Mouse (Mus musculus): ENCODE data around the gene Ncs1. TPM values are rescaled to one million over a fixed set of nuclear protein-coding genes. Genes with fewer than 3 reads are reported as not detected.

Gene Ncs1
- total and polyA plus RNA-seq, 3 experiments, result 5.9 to 14.1 (median 11.8) TPM

DNA sequence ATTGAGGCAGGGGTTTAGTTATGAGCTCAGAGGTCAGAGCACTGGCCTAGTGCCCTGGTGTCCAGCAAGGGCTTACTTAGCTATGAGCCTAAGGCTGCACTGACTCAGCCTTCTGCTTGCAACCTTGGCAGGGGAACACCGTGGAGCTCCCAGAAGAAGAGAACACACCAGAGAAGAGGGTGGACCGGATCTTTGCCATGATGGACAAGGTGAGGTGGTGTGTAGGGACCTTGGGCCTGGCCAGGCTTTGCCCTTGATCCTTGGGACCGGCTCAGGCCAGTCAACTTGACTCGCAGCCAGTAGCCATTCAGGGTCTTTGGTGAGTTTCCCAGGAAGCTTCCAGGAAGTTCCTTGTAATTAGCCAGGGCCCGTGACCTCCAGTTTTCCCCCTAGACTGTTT, 38.9 kb downstream of the Ncs1 start:
- intact Hi-C loops (cut with DNase I), result no loop called here
- no peaks in the 10 kb centered on the region for H3K27me3 ChIP-seq (ENCODE audit: control insufficient read depth, insufficient read depth, low read length)
- H3K79me2 ChIP-seq (replicated peaks; ENCODE audit: control insufficient read depth, insufficient read depth, low read length), result no peaks in the 10 kb centered on the region
- no peak for TF ChIP-seq CTCF (IDR thresholded peaks at IDR 0.05)
- no peak for TF ChIP-seq POLR2A (IDR thresholded peaks at IDR 0.05; ENCODE audit: insufficient read depth, low read depth, low read length)
- TF ChIP-seq EP300 (IDR thresholded peaks at IDR 0.05; ENCODE audit: insufficient read depth, low read depth, low read length), result no peak
- H3K36me3 ChIP-seq (ENCODE audit: control insufficient read depth, insufficient read depth, low read length), result no peaks in the 10 kb centered on the region
- H3K27ac ChIP-seq, result no peak overlapping the region
- H3K9ac ChIP-seq (ENCODE audit: low read depth, low read length), result no peak overlapping the region
- WGBS, result 83% methylated on average over 5 of the region's 5 CpGs
- no peaks in the 10 kb centered on the region for H3K4me1 ChIP-seq (ENCODE audit: control insufficient read depth, insufficient read depth, low read length)
- DNase-seq, result no peak
- H3K4me3 ChIP-seq, result no peak overlapping the region

DNA sequence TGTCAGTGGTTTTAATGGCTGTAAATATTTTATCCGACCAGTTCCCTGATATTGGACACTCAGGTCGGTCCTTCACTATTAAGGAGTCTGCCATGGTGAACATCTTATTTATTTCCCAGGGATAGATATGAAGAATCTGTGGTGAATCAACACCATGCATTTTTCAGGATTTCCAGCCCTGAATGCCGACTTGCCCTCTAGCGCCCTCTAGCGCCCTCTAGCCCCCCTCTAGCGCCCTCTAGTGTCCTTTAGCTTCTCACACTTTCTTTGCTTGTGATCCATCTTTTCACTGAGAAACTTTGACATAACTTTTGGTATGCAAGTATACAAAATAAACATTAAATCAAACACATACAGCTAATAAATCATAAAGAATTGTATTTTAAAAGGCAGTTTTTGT, 45.8 kb downstream of the Ncs1 start:
- Histone ChIP-seq H3K27ac (no peak overlapping the region), H3K27me3 (ENCODE audit: control insufficient read depth, insufficient read depth, low read length) (no peaks in the 10 kb centered on the region), H3K36me3 (ENCODE audit: control insufficient read depth, insufficient read depth, low read length) (no peaks in the 10 kb centered on the region), H3K9ac (ENCODE audit: low read depth, low read length) (no peak overlapping the region), H3K4me1 (ENCODE audit: control insufficient read depth, insufficient read depth, low read length) (no peaks in the 10 kb centered on the region), H3K79me2 (replicated peaks; ENCODE audit: control insufficient read depth, insufficient read depth, low read length) (no peaks in the 10 kb centered on the region), H3K4me3 (no peak overlapping the region)
- peak; percentile 40 to 78 for DNase-seq
- no peak for TF ChIP-seq CTCF (IDR thresholded peaks at IDR 0.05)
- TF ChIP-seq EP300 (IDR thresholded peaks at IDR 0.05; ENCODE audit: insufficient read depth, low read depth, low read length), result peak; percentile 46; the same call in 1 of the 2 replicates
- TF ChIP-seq POLR2A (IDR thresholded peaks at IDR 0.05; ENCODE audit: insufficient read depth, low read depth, low read length), result no peak
- 9% methylated on average over 6 of the region's 6 CpGs for WGBS
- intact Hi-C loops (cut with DNase I), result loop anchor here (1.0 to 5.0 kb wide), 3 partner anchors 44 to 267 kb away; partner anchors contain the start of gene Ncs1

DNA sequence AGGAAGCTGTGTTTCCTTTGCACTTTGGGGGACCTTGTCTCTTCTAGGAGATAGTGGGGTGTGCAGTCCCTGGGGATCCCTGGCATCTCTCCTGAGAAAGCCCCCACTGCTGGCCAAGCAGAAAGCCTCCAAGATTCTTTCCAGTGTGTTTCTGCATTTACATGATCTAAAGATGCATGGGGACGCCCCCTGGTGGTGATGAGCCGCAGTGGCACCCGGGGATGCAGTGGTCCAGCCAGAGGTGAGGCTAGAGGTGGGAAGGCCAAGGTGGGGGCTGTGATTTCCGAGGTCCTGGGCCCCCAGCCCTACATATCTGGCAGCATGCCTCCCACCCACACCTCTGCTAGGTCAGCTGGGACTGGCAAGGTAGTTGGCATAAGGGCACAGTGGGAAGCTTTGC, 49.4 kb downstream of the Ncs1 start:
- DNase-seq, result peak; percentile 61 to 82
- Histone ChIP-seq H3K27me3 (ENCODE audit: control insufficient read depth, insufficient read depth, low read length) (no peaks in the 10 kb centered on the region), H3K4me3 (no peak overlapping the region), H3K79me2 (replicated peaks; ENCODE audit: control insufficient read depth, insufficient read depth, low read length) (no peaks in the 10 kb centered on the region), H3K9ac (ENCODE audit: low read depth, low read length) (no peak overlapping the region), H3K27ac (no peak overlapping the region), H3K4me1 (ENCODE audit: control insufficient read depth, insufficient read depth, low read length) (no peaks in the 10 kb centered on the region; the same call in 1 of the 2 replicates), H3K36me3 (ENCODE audit: control insufficient read depth, insufficient read depth, low read length) (no peaks in the 10 kb centered on the region)
- peak; percentile 98 for TF ChIP-seq CTCF (IDR thresholded peaks at IDR 0.05)
- TF ChIP-seq EP300 (IDR thresholded peaks at IDR 0.05; ENCODE audit: insufficient read depth, low read depth, low read length), result no peak
- 2% methylated on average over 4 of the region's 4 CpGs for WGBS
- intact Hi-C loops (cut with DNase I), result loop anchor here (5.0 kb wide), 1 partner anchor 48 kb away; the partner anchor contains the start of gene Ncs1

DNA sequence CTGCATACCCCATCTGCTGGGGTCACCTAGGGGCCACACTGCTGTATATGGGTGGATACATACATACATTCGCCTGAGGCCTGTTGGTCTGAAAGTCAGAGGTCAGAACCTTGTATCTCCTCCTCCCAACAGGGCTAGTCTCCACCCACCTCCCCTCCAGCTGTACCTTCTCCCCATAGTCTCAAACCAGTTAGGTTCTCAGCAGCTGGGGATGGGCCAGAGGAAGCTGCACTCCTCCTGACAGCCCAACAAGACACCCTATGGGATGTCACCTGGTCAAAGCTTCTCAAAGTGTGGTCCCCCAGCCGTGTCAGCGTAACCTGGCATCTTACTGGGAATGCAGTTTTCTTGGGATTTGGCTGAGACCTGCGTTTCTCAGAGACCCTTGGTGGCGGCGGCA, 50.8 kb downstream of the Ncs1 start:
- WGBS, result 88% methylated on average over 6 of the region's 6 CpGs
- Histone ChIP-seq H3K9ac (ENCODE audit: low read depth, low read length) (no peak overlapping the region), H3K4me3 (no peak overlapping the region), H3K27ac (no peak overlapping the region), H3K27me3 (ENCODE audit: control insufficient read depth, insufficient read depth, low read length) (no peaks in the 10 kb centered on the region), H3K4me1 (ENCODE audit: control insufficient read depth, insufficient read depth, low read length) (no peaks in the 10 kb centered on the region; the same call in 1 of the 2 replicates), H3K79me2 (replicated peaks; ENCODE audit: control insufficient read depth, insufficient read depth, low read length) (no peaks in the 10 kb centered on the region), H3K36me3 (ENCODE audit: control insufficient read depth, insufficient read depth, low read length) (no peaks in the 10 kb centered on the region)
- TF ChIP-seq POLR2A (IDR thresholded peaks at IDR 0.05; ENCODE audit: insufficient read depth, low read depth, low read length) (no peak), CTCF (IDR thresholded peaks at IDR 0.05) (no peak), EP300 (IDR thresholded peaks at IDR 0.05; ENCODE audit: insufficient read depth, low read depth, low read length) (no peak)
- no peak for DNase-seq
- intact Hi-C loops (cut with DNase I), result no loop called here

DNA sequence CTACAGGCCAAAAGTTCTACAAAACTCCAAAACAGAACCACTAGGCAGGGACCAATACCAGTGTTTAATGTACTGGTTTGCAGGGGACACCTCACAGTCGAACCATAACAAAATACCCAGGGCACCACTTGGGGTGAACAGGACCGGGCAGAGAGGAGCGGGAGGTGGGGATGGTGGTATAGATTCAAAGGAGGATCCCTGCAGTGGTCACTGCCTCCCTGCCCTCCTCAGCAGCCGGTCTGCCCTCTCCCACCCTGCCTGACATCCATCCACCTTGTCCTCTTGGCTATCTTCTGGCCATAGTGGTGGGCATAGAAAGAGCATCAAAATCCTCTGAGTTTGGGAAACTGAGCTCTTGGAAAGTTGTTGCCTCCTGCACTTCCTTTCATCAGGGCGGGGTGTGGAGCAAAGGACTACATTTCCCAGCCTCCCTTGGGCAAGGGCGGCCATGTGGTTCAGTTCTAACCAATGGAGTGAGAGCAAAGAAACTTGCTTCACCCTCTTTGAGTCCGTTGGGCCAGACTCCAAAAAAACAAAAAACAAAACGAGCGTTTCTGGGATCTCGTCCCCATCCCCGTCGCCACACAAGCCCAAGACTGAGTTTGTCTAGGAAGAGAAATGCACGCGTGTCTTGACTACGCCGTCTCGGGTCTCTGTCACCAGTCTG, 52.1 kb downstream of the Ncs1 start:
- WGBS, result 6% methylated on average over 17 of the region's 17 CpGs

DNA sequence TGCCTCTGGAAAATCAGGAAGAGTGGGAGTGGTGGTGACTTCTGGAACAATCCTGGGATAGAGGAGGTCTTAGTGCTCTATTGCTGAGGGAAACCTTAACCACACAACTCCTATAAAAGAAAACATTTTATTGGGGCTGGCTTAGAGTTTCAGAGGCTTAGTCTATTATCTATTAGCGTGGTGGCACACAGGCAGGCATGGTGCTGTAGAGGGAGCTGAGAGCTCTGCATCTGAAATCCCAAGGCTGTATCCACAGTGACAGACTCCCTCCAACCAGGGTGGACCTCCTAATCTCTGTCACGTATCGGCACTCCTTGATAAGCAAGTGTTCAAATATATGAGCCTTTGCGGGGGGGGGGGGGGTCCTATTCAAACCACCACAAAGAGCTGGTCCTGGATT, 53.2 kb downstream of the Ncs1 start:
- Histone ChIP-seq H3K4me3 (no peak overlapping the region), H3K27me3 (ENCODE audit: control insufficient read depth, insufficient read depth, low read length) (no peaks in the 10 kb centered on the region), H3K9ac (ENCODE audit: low read depth, low read length) (no peak overlapping the region), H3K4me1 (ENCODE audit: control insufficient read depth, insufficient read depth, low read length) (no peaks in the 10 kb centered on the region; the same call in 1 of the 2 replicates), H3K79me2 (replicated peaks; ENCODE audit: control insufficient read depth, insufficient read depth, low read length) (no peaks in the 10 kb centered on the region), H3K36me3 (ENCODE audit: control insufficient read depth, insufficient read depth, low read length) (no peaks in the 10 kb centered on the region), H3K27ac (no peak overlapping the region)
- intact Hi-C loops (cut with DNase I), result no loop called here
- TF ChIP-seq EP300 (IDR thresholded peaks at IDR 0.05; ENCODE audit: insufficient read depth, low read depth, low read length), result no peak
- TF ChIP-seq POLR2A (IDR thresholded peaks at IDR 0.05; ENCODE audit: insufficient read depth, low read depth, low read length), result no peak
- TF ChIP-seq CTCF (IDR thresholded peaks at IDR 0.05), result no peak
- 32% methylated on average over 4 of the region's 4 CpGs for WGBS
- no peak for DNase-seq

More for the DNA sequence above, 52.1 kb downstream of the Ncs1 start:
- TF ChIP-seq EP300 (IDR thresholded peaks at IDR 0.05; ENCODE audit: insufficient read depth, low read depth, low read length) (0 out of 2 replicates have a peak, but pooled peaks have one; percentile 27), CTCF (IDR thresholded peaks at IDR 0.05) (no peak), POLR2A (IDR thresholded peaks at IDR 0.05; ENCODE audit: insufficient read depth, low read depth, low read length) (peak; percentile 72)
- intact Hi-C loops (cut with DNase I), result no loop called here
- H3K4me3 ChIP-seq, result peak overlapping the region; percentile 51
- DNase-seq, result peak; percentile 68 to 70
- no peaks in the 10 kb centered on the region for H3K79me2 ChIP-seq (replicated peaks; ENCODE audit: control insufficient read depth, insufficient read depth, low read length)
- H3K27me3 ChIP-seq (ENCODE audit: control insufficient read depth, insufficient read depth, low read length), result no peaks in the 10 kb centered on the region
- no peaks in the 10 kb centered on the region for H3K36me3 ChIP-seq (ENCODE audit: control insufficient read depth, insufficient read depth, low read length)
- H3K4me1 ChIP-seq (ENCODE audit: control insufficient read depth, insufficient read depth, low read length), result no peaks in the 10 kb centered on the region; the same call in 1 of the 2 replicates
- H3K27ac ChIP-seq, result peak overlapping the region; percentile 67
- peak overlapping the region; percentile 56 for H3K9ac ChIP-seq (ENCODE audit: low read depth, low read length)

Data from heart, adult 2 months (tissue).